Mouse (Mus musculus) splenic B cell, adult 2 months (primary cell): ENCODE measurements around the gene Dcun1d2.

Experiments
- DNase-seq: peaks from one replicate; pipeline ENCODE4 v3.0.0-alpha.2; 2011; ENCODE audit warnings: low read depth, low spot score
- H3K27me3 ChIP-seq: 2 replicates; pipeline ENCODE4 v1.6.1; 2012; ENCODE audit warnings: mild to moderate bottlenecking, low read length, moderate library complexity, mixed read lengths; ENCODE audit not compliant: control insufficient read depth, poor library complexity, insufficient read depth, severe bottlenecking
- H3K36me3 ChIP-seq: 2 replicates; pipeline ENCODE4 v1.6.1; 2012; ENCODE audit warnings: mild to moderate bottlenecking, low read length, moderate library complexity, mixed read lengths; ENCODE audit not compliant: control insufficient read depth, poor library complexity, insufficient read depth, severe bottlenecking

Dcun1d2 gene

DNA sequence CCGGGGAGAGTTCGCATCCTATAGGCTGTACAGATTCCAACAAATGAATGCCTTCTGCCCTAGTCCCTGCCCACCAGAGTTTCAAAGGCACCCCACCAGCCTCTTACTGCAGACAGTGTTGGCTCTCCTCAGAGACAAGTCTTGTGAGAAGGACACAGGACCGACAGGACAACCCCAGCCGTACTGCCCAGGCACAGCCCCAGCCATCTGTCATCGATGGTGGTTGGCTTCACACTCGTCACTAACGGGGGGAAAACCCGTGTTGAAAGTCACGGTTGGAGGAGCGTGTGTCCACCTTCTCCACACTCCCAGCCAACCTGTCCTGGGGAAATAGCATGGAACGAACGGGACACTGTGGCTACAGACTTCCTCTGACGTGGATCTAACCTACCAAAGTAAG is 53.1 kb downstream of the Dcun1d2 start:
- Histone ChIP-seq H3K36me3 (no peaks in the 10 kb centered on the region), H3K27me3 (no peaks in the 10 kb centered on the region)
- DNase-seq = no peak

GRCm38 (mm10) chr8:13230471-13230870 is 57.5 kb downstream of the Dcun1d2 start:
- no peaks in the 10 kb centered on the region for H3K27me3 ChIP-seq
- H3K36me3 ChIP-seq = no peaks in the 10 kb centered on the region
- no peak for DNase-seq

DNA sequence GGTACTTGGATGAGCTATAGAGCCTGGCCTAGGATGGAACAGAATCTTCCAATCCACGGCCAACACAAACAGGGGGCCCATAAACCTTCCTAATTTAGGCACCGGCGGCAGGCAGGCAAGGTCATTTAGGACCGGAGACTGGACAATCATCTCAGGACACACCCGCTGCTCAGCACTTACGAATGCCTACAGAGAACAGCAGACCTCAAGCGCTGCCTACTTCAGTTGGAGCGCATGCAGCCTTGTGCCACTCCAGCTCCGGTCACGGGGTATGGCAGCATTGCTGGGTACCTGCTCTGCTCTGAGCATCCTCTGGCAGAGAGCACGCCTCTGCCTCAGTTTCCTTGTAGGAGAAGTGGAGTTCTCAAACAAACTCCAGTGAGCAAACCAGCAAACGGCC is 58.1 kb downstream of the Dcun1d2 start:
- DNase-seq = no peak
- Histone ChIP-seq H3K27me3 (no peaks in the 10 kb centered on the region), H3K36me3 (no peaks in the 10 kb centered on the region)

DNA sequence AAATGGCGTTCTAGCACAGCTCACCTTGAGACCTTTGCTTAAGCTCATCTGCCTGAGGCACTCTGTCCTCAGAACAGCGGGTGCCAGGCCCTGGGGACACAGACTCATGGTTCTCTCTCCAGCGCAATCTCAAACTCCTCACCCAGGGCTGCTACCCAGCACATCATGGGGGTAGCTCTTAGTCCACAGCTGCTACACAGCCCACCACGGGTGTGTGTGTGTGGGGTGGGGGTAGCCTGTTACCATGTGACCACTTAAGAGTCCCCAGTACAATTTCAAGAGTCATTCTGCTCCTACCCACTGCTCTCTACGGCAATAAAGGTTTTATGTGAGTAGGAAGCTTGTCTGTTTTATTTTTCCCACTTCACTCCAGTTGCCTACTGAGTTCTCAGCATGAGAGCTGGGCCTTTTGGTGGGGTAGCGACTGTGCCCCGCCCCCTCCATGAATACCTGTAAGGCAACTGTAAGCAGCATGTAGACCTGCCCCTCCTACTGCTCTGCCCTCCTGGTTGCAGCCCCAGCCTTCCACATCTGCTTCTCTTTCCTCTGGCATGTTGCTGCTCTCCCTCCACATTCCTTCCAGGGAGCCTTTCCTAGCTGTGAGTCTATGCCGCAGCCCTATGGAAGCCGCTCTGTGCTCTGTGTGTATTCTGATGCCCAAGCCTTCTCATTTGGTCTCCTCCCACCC is 58.9 kb downstream of the Dcun1d2 start:
- DNase-seq = no peak
- no peaks in the 10 kb centered on the region for H3K36me3 ChIP-seq
- H3K27me3 ChIP-seq = no peaks in the 10 kb centered on the region

DNA sequence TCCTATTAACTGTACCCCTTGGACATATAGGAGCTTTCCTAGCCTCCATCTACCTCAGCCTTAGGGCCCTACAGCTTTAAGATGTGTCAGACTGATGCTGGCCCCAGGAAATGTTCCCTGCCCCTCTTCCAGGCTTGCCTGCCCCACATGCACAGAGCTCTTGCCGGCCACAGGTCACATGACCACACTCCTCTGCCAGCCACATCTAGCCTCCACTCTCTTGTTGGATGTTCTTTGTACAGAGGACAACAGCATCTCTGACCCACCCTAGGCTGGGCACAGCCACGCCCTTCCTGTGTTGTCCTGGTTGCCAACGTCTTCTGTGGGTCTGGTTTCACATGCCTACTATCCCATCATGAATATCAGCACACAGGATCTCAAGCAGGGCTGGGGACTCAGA is 60.7 kb downstream of the Dcun1d2 start:
- Histone ChIP-seq H3K27me3 (no peaks in the 10 kb centered on the region), H3K36me3 (no peaks in the 10 kb centered on the region)
- no peak for DNase-seq

DNA sequence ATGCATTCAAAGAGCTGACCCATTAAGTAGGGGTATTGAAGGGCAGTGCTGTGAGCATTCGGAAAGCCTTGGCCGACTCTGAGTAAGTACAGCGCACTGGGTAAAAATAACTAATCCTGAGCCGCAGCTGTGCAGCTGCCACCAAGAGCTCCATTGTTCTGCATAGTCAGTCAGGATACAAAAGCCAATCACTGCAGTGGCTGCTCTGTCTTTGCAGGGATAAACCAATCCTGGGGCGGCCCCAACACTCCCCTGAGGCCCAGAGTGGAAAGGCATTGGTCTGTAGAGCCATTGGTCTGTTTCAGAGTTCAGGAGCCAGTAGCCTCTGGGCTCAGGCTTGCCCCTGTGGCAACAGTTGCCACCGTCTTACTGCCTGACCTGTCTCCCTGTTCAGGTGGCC is 61.6 kb downstream of the Dcun1d2 start:
- DNase-seq = no peak
- H3K27me3 ChIP-seq = no peaks in the 10 kb centered on the region

DNA sequence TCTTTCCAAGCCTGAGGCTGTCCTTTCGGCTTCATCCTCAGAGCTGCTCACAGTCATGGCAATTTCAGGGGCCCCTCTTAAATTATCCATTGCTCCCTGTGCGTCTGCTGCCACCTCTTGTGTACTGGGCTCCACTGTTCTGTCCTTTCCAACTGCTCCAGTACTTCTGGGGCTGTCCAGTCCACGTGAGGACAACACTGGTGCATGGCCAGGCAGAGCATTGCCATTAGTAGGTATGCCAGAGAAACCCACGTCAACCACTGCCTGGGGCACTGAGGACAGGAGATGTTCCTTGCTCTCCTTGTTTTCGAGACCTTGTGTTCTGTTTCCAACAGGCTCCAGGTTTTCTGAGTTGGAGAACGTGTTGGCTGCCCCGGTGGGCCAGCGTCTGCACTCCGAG is 63.5 kb downstream of the Dcun1d2 start:
- no peaks in the 10 kb centered on the region for H3K36me3 ChIP-seq
- no peaks in the 10 kb centered on the region for H3K27me3 ChIP-seq
- no peak for DNase-seq

More for the DNA sequence above, 61.6 kb downstream of the Dcun1d2 start:
- no peaks in the 10 kb centered on the region for H3K36me3 ChIP-seq

GRCm38 (mm10) chr8:13218441-13218840 is 69.5 kb downstream of the Dcun1d2 start:
- Histone ChIP-seq H3K27me3 (no peaks in the 10 kb centered on the region), H3K36me3 (no peaks in the 10 kb centered on the region)
- DNase-seq = no peak

DNA sequence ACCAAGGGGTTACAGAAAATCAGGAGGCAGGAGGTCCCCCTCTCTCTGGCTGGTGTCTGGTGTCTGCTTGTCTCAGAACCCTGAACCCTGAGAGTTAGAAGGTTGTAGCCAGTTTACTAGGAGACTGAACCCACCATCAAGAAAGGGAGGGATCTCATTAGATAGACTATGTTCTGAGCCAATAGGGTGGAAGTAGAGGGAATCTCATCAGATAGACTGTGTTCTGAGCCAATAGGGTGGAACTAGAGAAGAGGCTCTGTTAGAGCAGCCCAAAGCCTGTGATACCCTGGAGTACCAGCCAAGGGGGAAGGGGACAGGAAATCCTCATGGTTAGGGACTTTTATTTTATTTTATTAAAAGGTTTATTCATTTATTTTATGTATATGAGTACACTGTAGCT is 69.9 kb downstream of the Dcun1d2 start:
- no peak for DNase-seq
- Histone ChIP-seq H3K27me3 (no peaks in the 10 kb centered on the region), H3K36me3 (no peaks in the 10 kb centered on the region)

DNA sequence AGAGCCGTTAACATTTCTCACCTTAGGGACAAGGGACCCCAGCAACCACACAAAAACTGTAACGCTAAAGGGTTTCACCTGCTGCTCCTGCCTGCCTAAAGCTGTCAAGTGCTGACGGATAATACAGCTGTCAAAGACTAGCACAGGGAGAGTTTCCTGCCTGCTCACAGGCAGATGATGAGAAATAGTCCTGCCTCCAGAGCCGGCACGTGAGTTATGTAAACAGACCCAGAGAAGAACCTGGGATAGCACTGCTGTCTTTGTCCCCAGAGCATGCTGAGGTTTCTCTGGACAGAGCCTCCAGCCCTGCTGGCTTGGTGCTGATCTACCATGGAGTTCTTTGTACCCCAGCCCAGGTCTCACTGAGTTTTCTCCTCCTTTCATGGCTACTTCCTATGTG is 70.8 kb downstream of the Dcun1d2 start:
- Histone ChIP-seq H3K27me3 (no peaks in the 10 kb centered on the region), H3K36me3 (no peaks in the 10 kb centered on the region)
- DNase-seq = no peak

GRCm38 (mm10) chr8:13216386-13216785 is 71.5 kb downstream of the Dcun1d2 start:
- H3K36me3 ChIP-seq = no peaks in the 10 kb centered on the region
- no peak for DNase-seq
- no peaks in the 10 kb centered on the region for H3K27me3 ChIP-seq

DNA sequence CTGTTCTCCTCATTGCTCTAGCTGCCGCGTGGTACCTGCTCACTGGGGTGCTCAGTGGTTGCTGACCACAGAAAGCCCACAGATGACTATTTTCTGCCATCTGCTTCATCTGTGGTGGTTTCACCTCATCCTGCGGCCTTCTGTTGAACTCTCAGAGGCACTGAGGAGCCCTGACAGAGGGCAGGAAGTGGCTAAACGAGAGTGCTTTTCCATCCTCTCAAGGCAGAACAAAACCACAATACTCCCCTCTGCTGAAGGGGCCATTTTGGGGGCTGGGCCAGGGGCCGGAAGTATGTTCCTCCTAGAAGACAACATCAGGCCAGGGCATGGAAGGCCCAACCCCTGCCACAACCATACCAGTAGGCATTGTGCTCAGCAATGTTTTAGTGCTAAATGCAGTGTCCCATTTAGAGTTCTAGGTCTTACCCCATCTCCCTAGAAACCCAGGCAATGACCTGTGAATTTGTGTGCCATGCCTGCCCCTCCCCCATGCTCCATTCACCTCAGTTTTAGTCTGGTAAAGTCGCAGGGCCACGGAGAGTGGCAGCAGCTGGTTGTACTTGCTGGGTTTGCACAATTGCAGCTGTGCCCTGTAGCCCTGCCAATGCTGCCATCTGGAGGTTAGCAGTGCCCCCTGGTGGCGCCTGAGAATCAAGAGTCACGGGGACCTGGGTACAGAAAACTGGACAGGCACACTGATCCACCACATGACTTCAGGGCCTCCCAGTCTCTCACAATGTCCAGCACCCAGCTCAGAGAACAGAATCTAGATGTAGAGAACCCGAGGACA is 74.3 kb downstream of the Dcun1d2 start:
- peak; percentile 80 for DNase-seq
- Histone ChIP-seq H3K36me3 (no peaks in the 10 kb centered on the region), H3K27me3 (no peaks in the 10 kb centered on the region)

GRCm38 (mm10) chr8:13209770-13210169 is 78.2 kb downstream of the Dcun1d2 start:
- DNase-seq = no peak
- no peaks in the 10 kb centered on the region for H3K27me3 ChIP-seq
- no peaks in the 10 kb centered on the region for H3K36me3 ChIP-seq

GRCm38 (mm10) chr8:13208627-13209355 is 79.1 kb downstream of the Dcun1d2 start:
- no peak for DNase-seq
- no peaks in the 10 kb centered on the region for H3K36me3 ChIP-seq
- H3K27me3 ChIP-seq = no peaks in the 10 kb centered on the region

GRCm38 (mm10) chr8:13206290-13206689 is 81.6 kb downstream of the Dcun1d2 start:
- DNase-seq = no peak
- Histone ChIP-seq H3K27me3 (no peaks in the 10 kb centered on the region), H3K36me3 (no peaks in the 10 kb centered on the region)
